15 mouse cellular contexts compared by ENCODE assay signal in genomic region chr4:53094331-53094730, GRCm38 (mm10).
DNase-seq lines count a peak whose midpoint lies in the region; ATAC-seq and TF ChIP-seq lines count a peak whose summit lies in the region.
"Had no signal": no experiment of that assay in that cellular context is flagged by ENCODE, and none has a peak within 500 bp of the region (broad histone marks: within the 10 kb centered on the region; RNA-seq: fewer than 3 reads in every experiment).

No protein-coding gene starts in this region.

- peak; percentile 61 for ATAC-seq in liver, embryonic 15.5 days (ENCODE audit: insufficient read depth)
- ATAC-seq in kidney, postnatal 0 days (replicated peaks; ENCODE audit: low FRiP score, low read depth) = no peak
- no peak for ATAC-seq in hindbrain, embryonic 14.5 days (ENCODE audit: low FRiP score)
- no peak for ATAC-seq in intestine, embryonic 16.5 days
- ATAC-seq: forebrain, embryonic 15.5 days; intestine, embryonic 15.5 days had no signal

- no peak overlapping the region for H3K9ac ChIP-seq in liver, embryonic 15.5 days
- no peak overlapping the region for H3K9ac ChIP-seq in kidney, postnatal 0 days (ENCODE audit: low read depth, low read length)
- H3K9ac ChIP-seq in hindbrain, embryonic 14.5 days = no peak overlapping the region
- H3K9ac ChIP-seq in intestine, embryonic 16.5 days (ENCODE audit: low read depth, low read length) = no peak overlapping the region
- H3K9ac ChIP-seq: embryonic facial prominence, embryonic 15.5 days; forebrain, embryonic 15.5 days; intestine, embryonic 15.5 days; midbrain, embryonic 12.5 days had no signal

- no peaks in the 10 kb centered on the region for H3K27me3 ChIP-seq in liver, embryonic 15.5 days
- H3K27me3 ChIP-seq in kidney, postnatal 0 days (ENCODE audit: insufficient read depth, low read length) = no peaks in the 10 kb centered on the region
- H3K27me3 ChIP-seq in hindbrain, embryonic 14.5 days (ENCODE audit: control insufficient read depth, insufficient read depth, low read length) = no peaks in the 10 kb centered on the region
- H3K27me3 ChIP-seq in intestine, embryonic 16.5 days (replicated peaks; ENCODE audit: control insufficient read depth, insufficient read depth, low read length) = no peaks in the 10 kb centered on the region
- H3K27me3 ChIP-seq: embryonic facial prominence, embryonic 15.5 days; forebrain, embryonic 15.5 days; intestine, embryonic 15.5 days; midbrain, embryonic 12.5 days had no signal

- peak; percentile 15 for DNase-seq in cerebellum, adult 9-11 months
- DNase-seq in cerebellum, postnatal 36 days = no peak
- no peak for DNase-seq in liver
- DNase-seq in brain, adult 2 months (ENCODE audit: low read depth, low spot score) = peak; percentile 50
- peak; percentile 24 for DNase-seq in kidney, postnatal 0 days (ENCODE audit: low spot score)
- no peak for DNase-seq in hindbrain, embryonic 14.5 days (ENCODE audit: low spot score)
- DNase-seq: cerebellum, adult 11-12 months; gastrocnemius, adult 2 months; lung, postnatal 36 days had no signal

- WGBS in liver, embryonic 15.5 days (ENCODE audit: insufficient replicate concordance) = 32% methylated on average over 3 of the region's 3 CpGs
- 39% methylated on average over 3 of the region's 3 CpGs for WGBS in kidney, postnatal 0 days
- WGBS in hindbrain, embryonic 14.5 days = 76% methylated on average over 3 of the region's 3 CpGs
- WGBS in intestine, embryonic 16.5 days = 58% methylated on average over 3 of the region's 3 CpGs

- H3K4me3 ChIP-seq in liver, embryonic 15.5 days (replicated peaks) = no peak overlapping the region
- no peak overlapping the region for H3K4me3 ChIP-seq in kidney, postnatal 0 days (replicated peaks; ENCODE audit: low read depth, low read length)
- no peak overlapping the region for H3K4me3 ChIP-seq in hindbrain, embryonic 14.5 days (replicated peaks; ENCODE audit: low read length)
- no peak overlapping the region for H3K4me3 ChIP-seq in intestine, embryonic 16.5 days (ENCODE audit: low read length)
- H3K4me3 ChIP-seq: embryonic facial prominence, embryonic 15.5 days; forebrain, embryonic 15.5 days; gastrocnemius, adult 2 months; intestine, embryonic 15.5 days; midbrain, embryonic 12.5 days had no signal

- H3K4me2 ChIP-seq in liver, embryonic 15.5 days = no peak overlapping the region
- no peak overlapping the region for H3K4me2 ChIP-seq in kidney, postnatal 0 days (ENCODE audit: low read length)
- H3K4me2 ChIP-seq in hindbrain, embryonic 14.5 days (replicated peaks) = no peak overlapping the region
- H3K4me2 ChIP-seq in intestine, embryonic 16.5 days (ENCODE audit: low read depth, low read length) = no peak overlapping the region
- H3K4me2 ChIP-seq: embryonic facial prominence, embryonic 15.5 days; forebrain, embryonic 15.5 days; intestine, embryonic 15.5 days; midbrain, embryonic 12.5 days had no signal

- no peak for TF ChIP-seq CTCF in kidney, postnatal 0 days (IDR thresholded peaks at IDR 0.05; ENCODE audit: low read depth)

- H3K36me3 ChIP-seq in liver, embryonic 15.5 days (replicated peaks) = peaks cover 15% of the 10 kb centered on the region
- H3K36me3 ChIP-seq in kidney, postnatal 0 days (ENCODE audit: insufficient read depth, low read length) = peaks cover 7% of the 10 kb centered on the region; the same call in 1 of the 2 replicates
- peaks cover 9% of the 10 kb centered on the region; the same call in 1 of the 2 replicates for H3K36me3 ChIP-seq in hindbrain, embryonic 14.5 days (replicated peaks; ENCODE audit: control insufficient read depth, insufficient read depth)
- H3K36me3 ChIP-seq in intestine, embryonic 16.5 days (ENCODE audit: control insufficient read depth, insufficient read depth, low read length) = no peaks in the 10 kb centered on the region
- H3K36me3 ChIP-seq: intestine, embryonic 15.5 days; midbrain, embryonic 12.5 days had no signal

- H3K9me3 ChIP-seq in liver, embryonic 15.5 days (replicated peaks) = no peaks in the 10 kb centered on the region
- H3K9me3 ChIP-seq in kidney, postnatal 0 days (replicated peaks; ENCODE audit: low read length) = no peaks in the 10 kb centered on the region
- no peaks in the 10 kb centered on the region for H3K9me3 ChIP-seq in hindbrain, embryonic 14.5 days (ENCODE audit: control insufficient read depth, low read length)
- no peaks in the 10 kb centered on the region for H3K9me3 ChIP-seq in intestine, embryonic 16.5 days (ENCODE audit: control insufficient read depth, low read length)
- H3K9me3 ChIP-seq: embryonic facial prominence, embryonic 15.5 days; forebrain, embryonic 15.5 days; intestine, embryonic 15.5 days; midbrain, embryonic 12.5 days had no signal

- H3K27ac ChIP-seq in liver, embryonic 15.5 days (replicated peaks) = no peak overlapping the region
- no peak overlapping the region for H3K27ac ChIP-seq in kidney, postnatal 0 days
- H3K27ac ChIP-seq in hindbrain, embryonic 14.5 days = no peak overlapping the region
- no peak overlapping the region for H3K27ac ChIP-seq in intestine, embryonic 16.5 days (ENCODE audit: low read length)
- H3K27ac ChIP-seq: embryonic facial prominence, embryonic 15.5 days; forebrain, embryonic 15.5 days; intestine, embryonic 15.5 days; midbrain, embryonic 12.5 days had no signal

- H3K4me1 ChIP-seq in liver, embryonic 15.5 days (replicated peaks) = peaks cover 5% of the 10 kb centered on the region; the same call in 1 of the 2 replicates
- H3K4me1 ChIP-seq in kidney, postnatal 0 days (replicated peaks; ENCODE audit: insufficient read depth, low read length) = no peaks in the 10 kb centered on the region
- H3K4me1 ChIP-seq in hindbrain, embryonic 14.5 days (replicated peaks; ENCODE audit: control insufficient read depth, insufficient read depth, low read length) = no peaks in the 10 kb centered on the region
- H3K4me1 ChIP-seq in intestine, embryonic 16.5 days (ENCODE audit: control insufficient read depth, insufficient read depth, low read length) = no peaks in the 10 kb centered on the region
- H3K4me1 ChIP-seq: embryonic facial prominence, embryonic 15.5 days; forebrain, embryonic 15.5 days; intestine, embryonic 15.5 days; midbrain, embryonic 12.5 days had no signal

Comparison
In these comparisons a context has a peak if more than half of its experiments do, and no peak if none do; other contexts are left out.
1. DNase-seq: peak in cerebellum, adult 9-11 months (single experiment), brain, adult 2 months (single experiment) and kidney, postnatal 0 days (single experiment); none in cerebellum, postnatal 36 days (0 of 2), liver (single experiment) and hindbrain, embryonic 14.5 days (single experiment).